Mouse (Mus musculus) G1E (cell line): ENCODE measurements at regions not wholly inside any gene's neighbourhood (a gene's known extent, or its start where the extent isn't known, plus 50 kb on each side); places are given as distances from the start of the nearest gene placed in this dataset.

Source experiments
- CTCF ChIP-seq: IDR thresholded peaks from 2 replicates; pipeline ENCODE4 v1.5.1; 2012; ENCODE audit warnings: low read depth, low read length, inconsistent platforms, mixed read lengths
- TAL1 ChIP-seq: conservative IDR thresholded peaks from 2 replicates; pipeline ENCODE4 v1.6.1; 2012; ENCODE audit warnings: low read depth, low read length, inconsistent platforms, mixed read lengths

DNA sequence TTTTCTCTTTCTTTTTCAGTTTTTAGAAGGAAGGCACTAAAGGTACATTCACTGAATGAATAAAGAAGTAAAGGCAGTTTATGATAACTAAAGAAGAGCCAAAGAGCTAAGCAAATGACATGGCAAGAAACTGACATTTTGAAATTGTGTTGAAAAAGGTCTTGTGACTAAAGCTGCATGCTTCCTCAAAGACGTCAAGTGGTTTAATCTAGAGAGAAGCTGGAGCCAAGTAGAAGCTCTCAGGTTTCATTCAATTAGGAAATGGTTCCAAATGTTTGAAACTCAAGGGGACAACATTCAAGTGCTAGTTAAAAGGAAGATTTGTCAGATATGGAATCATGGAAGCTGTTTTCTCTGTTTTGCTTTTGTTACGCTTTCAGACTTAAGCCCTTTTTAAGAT is 267.2 kb downstream of the Gpd2 start:
- TF ChIP-seq CTCF (no peak), TAL1 (no peak)
